Mouse (Mus musculus): ENCODE measurements around the gene Srxn1. TPM values are rescaled to one million over a fixed set of nuclear protein-coding genes. Genes with fewer than 3 reads are reported as not detected.
A peak's percentile ranks its signal among the peaks of the same experiment; 100 is the strongest.

Srxn1 gene
- polyA plus RNA-seq, 2 experiments = 9.5 to 11.2 TPM

DNA sequence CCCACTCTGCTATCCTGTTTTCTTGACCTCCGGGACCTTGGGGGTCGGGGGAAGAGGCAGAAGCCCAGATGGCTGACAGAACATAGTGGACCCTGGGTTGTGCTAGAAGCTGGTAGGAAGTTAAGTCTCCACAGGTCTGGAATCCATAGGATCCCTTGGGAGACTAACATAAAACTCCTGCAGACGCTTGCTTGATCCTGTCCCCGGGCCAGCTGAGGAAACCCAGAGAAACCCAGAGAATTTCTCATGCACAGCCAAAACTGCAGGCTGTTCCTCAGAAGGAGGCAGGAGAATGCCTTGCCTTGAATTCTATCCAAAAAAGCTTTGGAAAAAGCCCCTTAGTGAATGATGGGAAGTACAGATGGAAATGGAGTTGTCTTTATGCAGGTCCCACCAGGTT, 21.9 kb upstream of the Srxn1 start:
- ATAC-seq (ENCODE audit: low FRiP score, low read depth) = no peak
- no peaks in the 10 kb centered on the region for H3K36me3 ChIP-seq (ENCODE audit: control insufficient read depth, insufficient read depth, low read length)
- no peak for DNase-seq (ENCODE audit: low spot score)
- peaks cover 3% of the 10 kb centered on the region; the same call in 1 of the 2 replicates for H3K4me1 ChIP-seq (ENCODE audit: control insufficient read depth, insufficient read depth, low read length)
- no peak for TF ChIP-seq POLR2A (IDR thresholded peaks at IDR 0.05; ENCODE audit: borderline replicate concordance, extremely low read depth, insufficient read depth, insufficient read length)
- no peak overlapping the region for H3K4me3 ChIP-seq (replicated peaks; ENCODE audit: low read length)
- no peak overlapping the region for H3K4me2 ChIP-seq (replicated peaks; ENCODE audit: low read depth, low read length, severe bottlenecking)
- WGBS = 56% methylated on average over 4 of the region's 4 CpGs
- H3K9me3 ChIP-seq (ENCODE audit: control insufficient read depth, low read length) = no peaks in the 10 kb centered on the region
- H3K27me3 ChIP-seq (ENCODE audit: control insufficient read depth, insufficient read depth, low read length) = peaks cover 47% of the 10 kb centered on the region
- no peak overlapping the region for H3K27ac ChIP-seq (replicated peaks; ENCODE audit: low read depth, low read length)
- H3K9ac ChIP-seq (ENCODE audit: low read depth, low read length, severe bottlenecking) = no peak overlapping the region

DNA sequence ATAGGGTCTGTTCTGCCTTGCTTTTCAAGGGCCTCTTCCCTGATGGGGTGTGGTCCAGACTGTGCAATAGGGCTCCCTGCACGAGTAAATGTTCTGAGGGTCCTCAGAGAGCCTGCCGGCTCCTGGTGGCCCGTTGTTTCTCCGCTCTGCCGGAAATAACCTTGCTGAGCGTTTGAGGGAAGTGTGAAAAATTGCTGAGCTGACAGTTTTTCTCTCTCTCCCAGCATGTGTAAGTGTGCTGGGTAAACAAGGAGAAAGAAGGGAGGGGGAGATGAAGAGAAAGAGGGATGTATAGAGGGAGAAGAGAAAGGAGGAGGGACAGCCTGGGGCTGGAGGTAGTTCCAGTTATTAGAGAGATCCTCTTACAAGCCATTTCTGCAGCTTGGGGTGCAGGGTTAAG, 21.0 kb upstream of the Srxn1 start:
- Histone ChIP-seq H3K36me3 (ENCODE audit: control insufficient read depth, insufficient read depth, low read length) (no peaks in the 10 kb centered on the region), H3K27me3 (ENCODE audit: control insufficient read depth, insufficient read depth, low read length) (peaks cover 45% of the 10 kb centered on the region), H3K4me2 (replicated peaks; ENCODE audit: low read depth, low read length, severe bottlenecking) (no peak overlapping the region), H3K4me3 (replicated peaks; ENCODE audit: low read length) (no peak overlapping the region), H3K9ac (ENCODE audit: low read depth, low read length, severe bottlenecking) (no peak overlapping the region), H3K27ac (replicated peaks; ENCODE audit: low read depth, low read length) (no peak overlapping the region), H3K9me3 (ENCODE audit: control insufficient read depth, low read length) (no peaks in the 10 kb centered on the region), H3K4me1 (ENCODE audit: control insufficient read depth, insufficient read depth, low read length) (peaks cover 3% of the 10 kb centered on the region; the same call in 1 of the 2 replicates)
- DNase-seq (ENCODE audit: low spot score) (no peak), ATAC-seq (ENCODE audit: low FRiP score, low read depth) (no peak)
- TF ChIP-seq POLR2A (IDR thresholded peaks at IDR 0.05; ENCODE audit: borderline replicate concordance, extremely low read depth, insufficient read depth, insufficient read length) = no peak
- 55% methylated on average over 6 of the region's 6 CpGs for WGBS

- no peak for ATAC-seq (ENCODE audit: low FRiP score, low read depth)
- peaks cover 36% of the 10 kb centered on the region for H3K27me3 ChIP-seq (ENCODE audit: control insufficient read depth, insufficient read depth, low read length)
- no peak overlapping the region for H3K4me2 ChIP-seq (replicated peaks; ENCODE audit: low read depth, low read length, severe bottlenecking)
- WGBS = 79% methylated on average over 6 of the region's 6 CpGs
- DNase-seq (ENCODE audit: low spot score) = no peak
- H3K9me3 ChIP-seq (ENCODE audit: control insufficient read depth, low read length) = no peaks in the 10 kb centered on the region
- no peak for TF ChIP-seq POLR2A (IDR thresholded peaks at IDR 0.05; ENCODE audit: borderline replicate concordance, extremely low read depth, insufficient read depth, insufficient read length)
- no peaks in the 10 kb centered on the region for H3K36me3 ChIP-seq (ENCODE audit: control insufficient read depth, insufficient read depth, low read length)
- H3K27ac ChIP-seq (replicated peaks; ENCODE audit: low read depth, low read length) = no peak overlapping the region
- H3K4me1 ChIP-seq (ENCODE audit: control insufficient read depth, insufficient read depth, low read length) = peaks cover 3% of the 10 kb centered on the region; the same call in 1 of the 2 replicates
- H3K9ac ChIP-seq (ENCODE audit: low read depth, low read length, severe bottlenecking) = no peak overlapping the region
- no peak overlapping the region for H3K4me3 ChIP-seq (replicated peaks; ENCODE audit: low read length)
Observed at GRCm38 (mm10) chr2:152085414-152085813, 19.9 kb upstream of the Srxn1 start.

- TF ChIP-seq POLR2A (IDR thresholded peaks at IDR 0.05; ENCODE audit: borderline replicate concordance, extremely low read depth, insufficient read depth, insufficient read length) = no peak
Observed at GRCm38 (mm10) chr2:152086451-152086850, 18.9 kb upstream of the Srxn1 start.

DNA sequence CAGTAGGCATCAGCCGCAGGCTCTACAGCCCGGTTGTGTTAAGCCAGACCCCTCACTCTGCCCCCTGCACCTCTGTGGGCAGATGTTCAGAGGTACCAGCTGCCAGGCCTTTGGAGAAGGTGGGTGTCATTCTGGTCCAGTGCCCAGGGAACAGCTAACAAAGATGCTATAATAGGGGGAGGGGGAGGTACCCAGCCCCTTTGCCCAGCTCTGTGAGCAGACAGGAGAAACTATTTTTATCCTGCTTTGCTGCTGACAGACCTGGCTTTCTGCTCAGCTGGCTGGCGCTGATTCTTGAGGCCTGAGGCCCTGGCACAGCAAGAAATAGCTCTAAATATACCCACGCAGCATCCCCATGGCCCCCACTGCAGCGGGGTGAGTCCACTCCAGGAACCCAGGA, 18.2 kb upstream of the Srxn1 start:
- Histone ChIP-seq H3K4me3 (replicated peaks; ENCODE audit: low read length) (no peak overlapping the region), H3K9ac (ENCODE audit: low read depth, low read length, severe bottlenecking) (no peak overlapping the region), H3K36me3 (ENCODE audit: control insufficient read depth, insufficient read depth, low read length) (no peaks in the 10 kb centered on the region), H3K4me2 (replicated peaks; ENCODE audit: low read depth, low read length, severe bottlenecking) (no peak overlapping the region), H3K4me1 (ENCODE audit: control insufficient read depth, insufficient read depth, low read length) (no peaks in the 10 kb centered on the region), H3K27me3 (ENCODE audit: control insufficient read depth, insufficient read depth, low read length) (peaks cover 39% of the 10 kb centered on the region), H3K9me3 (ENCODE audit: control insufficient read depth, low read length) (no peaks in the 10 kb centered on the region), H3K27ac (replicated peaks; ENCODE audit: low read depth, low read length) (no peak overlapping the region)
- no peak for TF ChIP-seq POLR2A (IDR thresholded peaks at IDR 0.05; ENCODE audit: borderline replicate concordance, extremely low read depth, insufficient read depth, insufficient read length)
- WGBS = 85% methylated on average over 5 of the region's 5 CpGs
- DNase-seq (ENCODE audit: low spot score) (no peak), ATAC-seq (ENCODE audit: low FRiP score, low read depth) (no peak)

More at GRCm38 (mm10) chr2:152086451-152086850, 18.9 kb upstream of the Srxn1 start:
- peaks cover 37% of the 10 kb centered on the region for H3K27me3 ChIP-seq (ENCODE audit: control insufficient read depth, insufficient read depth, low read length)
- H3K9ac ChIP-seq (ENCODE audit: low read depth, low read length, severe bottlenecking) = no peak overlapping the region
- no peak overlapping the region for H3K4me3 ChIP-seq (replicated peaks; ENCODE audit: low read length)
- no peak overlapping the region for H3K27ac ChIP-seq (replicated peaks; ENCODE audit: low read depth, low read length)
- ATAC-seq (ENCODE audit: low FRiP score, low read depth) = no peak
- no peaks in the 10 kb centered on the region for H3K9me3 ChIP-seq (ENCODE audit: control insufficient read depth, low read length)
- WGBS = 75% methylated on average over 6 of the region's 6 CpGs
- H3K4me2 ChIP-seq (replicated peaks; ENCODE audit: low read depth, low read length, severe bottlenecking) = no peak overlapping the region
- H3K36me3 ChIP-seq (ENCODE audit: control insufficient read depth, insufficient read depth, low read length) = no peaks in the 10 kb centered on the region
- H3K4me1 ChIP-seq (ENCODE audit: control insufficient read depth, insufficient read depth, low read length) = peaks cover 3% of the 10 kb centered on the region; the same call in 1 of the 2 replicates
- no peak for DNase-seq (ENCODE audit: low spot score)

DNA sequence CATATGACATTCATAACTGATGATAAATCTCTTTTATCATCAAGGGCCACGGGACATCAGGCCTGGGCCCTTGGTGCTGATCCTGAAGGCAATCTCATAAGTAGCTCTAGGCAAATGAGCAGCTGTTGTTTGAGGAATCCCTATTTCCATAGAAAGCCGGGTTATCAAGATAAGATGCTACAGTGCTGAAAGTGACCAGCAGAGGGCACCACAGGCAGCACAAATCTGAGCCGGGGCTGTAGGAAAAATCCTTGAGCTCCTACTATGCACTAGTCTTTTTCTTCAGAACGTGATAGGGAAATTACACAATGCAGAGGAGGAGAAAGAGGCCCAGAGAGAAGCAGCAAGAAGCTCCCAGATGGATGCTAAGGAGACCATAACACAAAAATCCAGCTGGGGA, 16.2 kb upstream of the Srxn1 start:
- 11% methylated on average over 4 of the region's 4 CpGs for WGBS
- DNase-seq (ENCODE audit: low spot score) (peak; percentile 32), ATAC-seq (ENCODE audit: low FRiP score, low read depth) (no peak)
- H3K36me3 ChIP-seq (ENCODE audit: control insufficient read depth, insufficient read depth, low read length) = no peaks in the 10 kb centered on the region
- no peak overlapping the region for H3K4me2 ChIP-seq (replicated peaks; ENCODE audit: low read depth, low read length, severe bottlenecking)
- no peak for TF ChIP-seq POLR2A (IDR thresholded peaks at IDR 0.05; ENCODE audit: borderline replicate concordance, extremely low read depth, insufficient read depth, insufficient read length)
- no peaks in the 10 kb centered on the region for H3K4me1 ChIP-seq (ENCODE audit: control insufficient read depth, insufficient read depth, low read length)
- H3K4me3 ChIP-seq (replicated peaks; ENCODE audit: low read length) = no peak overlapping the region
- H3K9ac ChIP-seq (ENCODE audit: low read depth, low read length, severe bottlenecking) = no peak overlapping the region
- peaks cover 44% of the 10 kb centered on the region for H3K27me3 ChIP-seq (ENCODE audit: control insufficient read depth, insufficient read depth, low read length)
- H3K27ac ChIP-seq (replicated peaks; ENCODE audit: low read depth, low read length) = no peak overlapping the region
- H3K9me3 ChIP-seq (ENCODE audit: control insufficient read depth, low read length) = no peaks in the 10 kb centered on the region
